Mouse (Mus musculus) embryo, embryonic 9.5 days (tissue): Measurements from ENCODE around the gene Pign.

Experiments used
- DNase-seq: peaks from one replicate; pipeline ENCODE4 v3.0.0-alpha.2; 2017; ENCODE audit errors: extremely low spot score

Pign gene

GRCm38 (mm10) chr1:105663171-105663961 lies at the start of gene Pign, which contains the start of gene Relch:
TSS of gene Pign (minus strand) at chr1:105663677.
TSS of gene Relch (plus strand) at chr1:105663861.
- peak; percentile 99 for DNase-seq

- no peak for DNase-seq
Measured at GRCm38 (mm10) chr1:105712822-105713221, 49.3 kb upstream of the Pign start.

- DNase-seq: no peak
Measured at GRCm38 (mm10) chr1:105711227-105711626, 47.8 kb upstream of the Pign start.

- no peak for DNase-seq
Measured at GRCm38 (mm10) chr1:105709415-105709814, 45.9 kb upstream of the Pign start.

- no peak for DNase-seq
Measured at GRCm38 (mm10) chr1:105700984-105701530, 37.6 kb upstream of the Pign start.

GRCm38 (mm10) chr1:105695581-105695980 lies 32.1 kb upstream of the Pign start:
- no peak for DNase-seq

GRCm38 (mm10) chr1:105685501-105685900 lies 22.0 kb upstream of the Pign start:
- no peak for DNase-seq

GRCm38 (mm10) chr1:105680587-105680986 lies 17.1 kb upstream of the Pign start:
- DNase-seq: no peak

- DNase-seq: no peak
Measured at GRCm38 (mm10) chr1:105674763-105675162, 11.3 kb upstream of the Pign start.

GRCm38 (mm10) chr1:105669700-105670099 lies 6.2 kb upstream of the Pign start:
- DNase-seq: no peak

- DNase-seq: peak; percentile 20
Measured at GRCm38 (mm10) chr1:105663962-105664812, 710 bp upstream of the Pign start.

- DNase-seq: no peak
Measured at GRCm38 (mm10) chr1:105662820-105663170, 682 bp downstream of the Pign start.

GRCm38 (mm10) chr1:105660015-105660414 lies 3.5 kb downstream of the Pign start:
- DNase-seq: no peak

- no peak for DNase-seq
Measured at GRCm38 (mm10) chr1:105653981-105654380, 9.5 kb downstream of the Pign start.

- DNase-seq: no peak
Measured at GRCm38 (mm10) chr1:105650650-105651049, 12.8 kb downstream of the Pign start.

GRCm38 (mm10) chr1:105644093-105644492 lies 19.4 kb downstream of the Pign start:
- no peak for DNase-seq

GRCm38 (mm10) chr1:105630481-105630880 lies 33.0 kb downstream of the Pign start:
- peak; percentile 42 for DNase-seq

GRCm38 (mm10) chr1:105589673-105590072 lies 73.8 kb downstream of the Pign start:
- DNase-seq: no peak

- DNase-seq: no peak
Measured at GRCm38 (mm10) chr1:105588697-105589096, 74.8 kb downstream of the Pign start.

GRCm38 (mm10) chr1:105582800-105583199 lies 80.7 kb downstream of the Pign start:
- no peak for DNase-seq

- no peak for DNase-seq
Measured at GRCm38 (mm10) chr1:105580909-105581308, 82.6 kb downstream of the Pign start.

- DNase-seq: no peak
Measured at GRCm38 (mm10) chr1:105566051-105566450, 97.4 kb downstream of the Pign start.

- no peak for DNase-seq
Measured at GRCm38 (mm10) chr1:105564289-105564688, 99.2 kb downstream of the Pign start.
